Mouse (Mus musculus) lung, adult 2 months (tissue): Measurements from ENCODE around the gene Ranbp17.

Experiments
- CTCF ChIP-seq: fragments of 200-500 bp; IDR thresholded peaks from 2 replicates; pipeline ENCODE4 v1.5.1; 2011; ENCODE audit warnings: mild to moderate bottlenecking, low read length, control low read depth; ENCODE audit not compliant: insufficient read depth
- POLR2A ChIP-seq: fragments of 200-500 bp; IDR thresholded peaks from 2 replicates; pipeline ENCODE4 v1.6.1; 2011; ENCODE audit warnings: low read depth, mild to moderate bottlenecking, control low read depth, low read length, borderline replicate concordance; ENCODE audit errors: extremely low read depth

GRCm38 (mm10) chr11:33195061-33195460 is 318.5 kb downstream of the Ranbp17 start:
- TF ChIP-seq POLR2A = no peak
- no peak for TF ChIP-seq CTCF
